Mouse (Mus musculus): ENCODE results near the gene Gm11541.
A peak's percentile ranks its signal among the peaks of the same experiment; 100 is the strongest.

Gm11541 gene

DNA sequence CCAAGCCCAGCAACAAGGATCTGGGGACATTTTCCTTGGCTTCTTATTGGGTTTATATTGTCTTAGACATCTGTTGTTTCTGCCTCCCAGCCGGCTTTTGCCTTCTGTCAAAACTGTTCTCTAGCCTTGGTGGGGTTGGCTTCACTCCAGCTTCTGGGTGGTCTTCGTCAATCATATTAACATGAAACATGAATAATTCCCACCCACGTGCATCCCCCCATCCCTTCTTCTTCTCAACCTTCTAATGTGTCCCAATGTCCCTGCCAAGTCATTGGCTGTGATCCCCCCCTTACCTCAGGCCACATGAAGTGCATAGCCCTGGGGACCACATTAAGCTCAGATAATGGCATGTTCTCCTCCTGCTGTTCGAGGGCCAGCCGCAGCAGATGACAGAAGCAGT lies at the start of gene Gm11541:
Gene Gm11541 (minus strand): TSS at position 28 of the 400 bp plus-strand sequence.
- no peak for DNase-seq

DNA sequence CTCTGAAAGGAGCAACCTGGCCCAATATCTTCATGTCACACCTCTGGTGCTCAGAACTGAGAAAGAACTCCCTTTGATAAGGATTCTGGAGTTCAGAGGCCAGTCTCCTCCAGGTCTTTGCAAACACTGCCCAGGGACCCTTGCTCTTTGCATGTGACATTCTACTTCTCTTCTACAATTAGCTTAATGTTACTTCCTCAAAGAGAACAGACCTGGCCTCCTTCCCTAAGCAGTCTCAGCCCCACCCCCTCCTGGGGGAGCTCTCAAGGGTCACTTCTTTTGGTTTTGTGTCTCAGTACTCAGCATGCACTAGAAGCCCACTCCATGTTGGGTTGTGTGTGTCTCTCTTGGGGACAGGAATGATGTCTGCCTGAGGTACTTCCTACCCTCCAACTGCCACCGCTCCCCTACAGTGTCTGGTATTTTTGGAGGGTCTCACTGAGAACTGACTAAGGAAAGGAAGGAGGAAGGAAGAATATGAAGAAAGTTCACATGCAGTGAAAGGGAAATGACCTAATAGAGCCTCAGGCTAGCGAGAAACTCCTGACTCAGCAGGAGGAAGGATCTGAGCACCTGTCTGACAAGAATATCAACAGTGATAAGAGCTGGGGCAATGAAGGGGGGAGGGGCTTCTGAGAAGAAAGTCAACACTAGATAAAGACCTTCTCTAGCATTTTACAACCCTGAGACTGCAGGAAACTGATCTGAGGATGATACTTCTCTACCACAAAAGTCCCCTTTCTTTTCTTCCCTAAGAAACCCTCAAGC lies 48.8 kb upstream of the Gm11541 start:
- no peak for DNase-seq

DNA sequence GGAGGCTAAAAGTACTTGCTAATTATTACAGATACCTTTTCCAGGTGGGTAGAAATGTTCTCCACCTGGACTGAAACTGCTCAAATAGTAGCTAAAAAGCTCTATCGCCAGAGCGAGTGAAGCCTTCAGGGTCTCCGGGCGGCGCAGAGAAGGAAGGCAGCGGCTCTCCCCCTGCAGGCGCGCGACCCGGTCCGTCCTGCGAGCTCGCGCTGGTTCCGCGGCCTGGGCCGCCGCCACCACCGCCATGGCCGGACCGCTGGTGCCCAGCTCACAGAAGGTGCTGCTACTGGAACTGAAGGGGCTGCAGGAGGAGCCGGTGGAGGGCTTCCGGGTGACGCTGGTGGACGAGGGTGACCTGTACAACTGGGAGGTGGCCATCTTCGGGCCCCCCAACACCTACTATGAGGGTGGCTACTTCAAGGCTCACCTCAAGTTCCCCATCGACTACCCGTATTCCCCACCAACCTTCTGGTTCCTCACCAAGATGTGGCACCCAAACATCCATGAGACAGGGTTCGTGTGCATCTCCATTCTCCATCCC lies 37.5 kb upstream of the Gm11541 start, which contains the start of gene Cdc34b:
Gene Cdc34b (plus strand): TSS at position 51 of the 541 bp plus-strand sequence.
- no peak for DNase-seq

DNA sequence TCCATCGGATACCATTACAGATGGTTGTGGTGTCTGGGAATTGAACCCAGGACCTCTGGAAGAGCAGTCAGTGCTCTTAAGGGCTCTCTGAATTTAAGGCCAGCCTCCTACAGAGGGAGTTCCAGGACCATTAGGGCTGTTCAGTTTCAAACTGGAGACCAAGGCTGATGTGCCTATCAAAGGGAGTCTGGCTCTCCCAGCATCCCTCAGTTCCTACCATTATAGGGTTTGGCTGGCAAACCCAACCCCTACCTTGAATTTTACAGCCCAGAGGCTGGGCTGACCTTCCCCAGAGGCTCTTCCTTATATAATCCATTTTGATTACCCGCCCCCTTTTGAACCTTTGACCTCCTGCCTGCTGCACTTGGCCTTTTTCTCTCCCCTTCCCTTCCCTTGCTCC lies 31.4 kb upstream of the Gm11541 start:
- DNase-seq: no peak

DNA sequence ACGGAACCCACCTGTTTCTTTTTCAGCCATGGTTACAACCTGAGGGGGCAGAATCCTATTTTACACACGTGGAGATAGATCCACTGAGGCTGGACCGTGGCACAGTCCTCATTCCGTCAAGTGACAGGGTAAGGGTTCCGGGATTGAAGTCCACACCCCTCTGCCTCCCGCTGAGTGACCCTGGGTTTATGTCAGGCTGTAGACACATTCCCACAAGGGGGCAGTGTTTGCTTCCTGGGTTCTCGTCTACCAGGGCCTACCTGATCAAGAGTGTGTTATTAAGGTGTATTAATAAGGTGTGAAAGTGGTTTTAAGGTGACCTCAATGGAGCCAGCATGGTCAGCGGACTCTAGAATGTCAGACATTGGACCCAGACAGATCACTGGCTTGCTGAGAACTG lies 28.5 kb upstream of the Gm11541 start:
- peak; percentile 49 for DNase-seq

DNA sequence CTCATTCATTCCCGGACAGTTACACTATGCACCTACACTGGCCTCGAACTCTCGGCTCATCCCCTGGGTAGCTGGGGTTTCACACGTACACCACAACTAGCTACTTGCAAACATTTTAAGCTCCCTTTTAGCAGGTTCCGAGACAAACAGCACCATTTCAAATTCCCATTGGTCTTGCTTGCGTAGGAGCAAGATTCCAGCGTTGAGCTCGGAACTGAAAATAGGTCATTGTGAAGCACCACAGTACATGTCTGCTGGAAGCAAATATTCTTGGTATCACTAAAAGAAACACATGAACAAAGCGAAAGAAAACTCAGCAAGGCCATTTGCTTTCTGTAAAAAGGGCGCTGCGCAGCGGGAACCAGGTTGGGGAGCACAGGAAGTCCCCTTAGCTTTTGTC lies 26.9 kb upstream of the Gm11541 start:
- no peak for DNase-seq

DNA sequence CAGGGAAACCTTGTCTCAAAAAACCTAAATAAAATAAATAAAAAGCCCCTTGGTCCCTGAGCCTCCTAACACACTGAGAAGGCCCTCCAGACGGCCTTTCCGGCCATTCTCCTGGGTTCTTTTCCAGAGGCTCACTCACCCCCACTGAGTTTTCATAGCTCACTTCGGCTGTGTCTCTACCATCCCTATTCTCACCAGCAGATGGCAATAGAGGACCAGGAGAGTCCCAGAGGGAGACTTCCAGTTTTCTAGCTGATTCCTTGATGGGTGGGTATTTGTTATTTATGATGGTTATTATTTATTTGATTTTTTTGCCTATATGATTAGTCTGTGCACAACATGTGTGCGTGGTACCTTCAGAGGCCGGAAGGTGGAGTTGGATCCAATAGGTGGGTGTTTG lies 26.0 kb upstream of the Gm11541 start:
- peak; percentile 56 for DNase-seq

DNA sequence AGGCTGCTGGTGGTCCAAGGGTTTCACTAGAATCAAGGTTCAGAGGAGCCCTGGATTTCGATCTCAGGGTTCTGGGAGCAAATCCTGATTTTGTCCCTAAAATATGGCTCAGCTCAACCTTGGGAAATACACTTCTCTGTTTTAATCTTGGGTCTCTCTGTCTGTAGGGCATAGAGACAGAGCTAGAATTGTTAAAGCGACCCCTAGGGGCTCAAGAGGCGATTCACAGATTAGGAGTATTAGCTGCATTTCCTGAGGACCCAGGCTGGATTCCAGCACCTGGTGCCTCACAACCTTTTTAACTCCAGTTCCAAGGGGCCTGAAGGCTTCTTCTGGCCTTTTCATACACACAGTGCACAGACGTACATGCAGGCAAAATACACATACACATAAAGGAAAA lies 25.3 kb upstream of the Gm11541 start:
- DNase-seq: no peak

DNA sequence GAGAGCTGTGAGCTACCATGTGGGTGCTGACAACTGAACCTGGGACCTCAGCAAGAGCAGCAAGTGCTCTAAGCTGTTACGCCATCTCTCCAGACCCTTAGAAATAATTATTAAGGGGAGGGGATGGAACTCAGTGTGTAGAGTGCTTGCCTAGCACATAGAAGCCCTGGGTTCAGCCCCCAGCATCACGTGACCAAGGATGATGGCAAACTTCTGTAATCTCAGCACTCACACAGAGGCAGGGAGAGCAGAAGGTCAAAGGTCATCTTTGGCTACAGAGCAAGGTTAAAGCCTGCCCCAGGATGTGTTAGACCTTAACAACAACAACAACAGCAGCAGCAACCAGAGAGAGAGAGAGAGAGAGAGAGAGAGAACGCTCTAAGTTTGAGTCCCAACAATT lies 24.2 kb upstream of the Gm11541 start:
- no peak for DNase-seq

DNA sequence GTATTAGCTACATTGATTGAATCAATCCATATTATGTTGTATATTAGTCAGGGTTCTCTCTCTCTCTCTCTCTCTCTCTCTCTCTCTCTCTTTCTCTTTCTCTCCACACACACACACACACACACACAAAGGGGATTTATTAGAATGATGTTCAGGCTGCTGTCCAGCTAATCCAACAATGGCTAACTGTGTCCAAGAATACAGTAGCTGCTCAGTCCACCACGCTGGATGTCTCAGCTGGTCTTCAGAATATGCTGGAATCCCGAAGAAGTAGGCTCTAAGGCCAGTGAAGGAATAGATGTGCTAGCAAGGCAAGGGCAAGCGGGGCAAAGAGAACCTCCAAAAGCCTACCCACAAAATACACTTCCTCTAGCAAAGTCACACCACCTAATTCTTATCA lies 23.0 kb upstream of the Gm11541 start:
- no peak for DNase-seq

DNA sequence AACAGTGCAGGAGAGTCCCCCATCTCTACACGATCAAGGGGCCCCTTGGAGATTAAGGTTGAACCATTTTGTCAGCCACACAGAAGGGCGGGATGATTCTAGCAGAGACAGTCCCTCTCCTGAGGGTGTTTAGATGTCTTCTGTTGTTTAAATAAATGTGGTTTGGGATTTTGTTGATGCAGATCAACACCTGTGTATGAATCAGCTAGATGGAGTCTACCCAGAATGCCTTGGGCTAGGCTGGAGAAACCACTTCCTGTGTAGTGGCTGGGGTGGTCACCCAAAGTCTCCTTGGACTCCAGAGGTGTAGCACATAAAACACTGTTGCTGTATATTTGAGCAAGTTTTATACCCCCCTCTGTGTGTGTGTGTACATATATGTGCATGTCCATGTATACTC lies 14.9 kb upstream of the Gm11541 start:
- no peak for DNase-seq

DNA sequence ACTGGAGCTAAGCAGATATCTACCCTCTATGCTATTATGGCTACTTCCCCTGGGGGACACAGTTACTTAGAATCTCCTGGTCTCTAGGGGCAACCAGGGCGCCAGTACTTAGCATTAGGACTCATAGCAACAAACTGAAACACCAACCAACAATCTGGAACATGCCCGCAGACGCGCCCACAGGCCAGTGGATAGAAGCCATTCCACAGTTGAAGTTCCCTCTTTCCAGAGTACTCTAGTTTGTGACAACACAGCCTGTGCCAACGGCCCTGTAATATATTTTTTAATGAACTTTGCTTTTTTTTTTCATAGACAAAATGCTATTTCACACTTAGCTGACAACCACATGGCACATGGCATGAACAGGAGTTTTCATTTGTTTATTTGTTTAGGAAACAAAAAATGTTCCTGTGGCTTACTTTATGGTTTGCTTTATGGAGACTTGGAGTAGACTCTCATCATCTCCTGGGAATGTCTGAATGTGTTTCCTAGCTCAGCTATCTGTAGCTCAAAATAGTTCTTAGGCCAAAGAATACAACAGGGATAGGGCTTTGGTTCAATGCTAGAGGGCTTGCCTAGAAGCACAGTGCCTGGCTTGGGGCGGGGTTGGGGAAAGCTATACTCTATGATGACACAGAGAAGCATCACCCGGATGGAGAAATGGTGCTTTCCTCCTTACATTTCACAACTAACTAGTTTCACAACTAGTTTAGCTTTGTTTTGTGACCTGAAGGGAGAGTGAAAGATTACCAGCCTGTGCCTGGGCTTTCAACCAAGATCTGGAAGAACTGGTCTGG lies 14.0 kb upstream of the Gm11541 start:
- DNase-seq: no peak

DNA sequence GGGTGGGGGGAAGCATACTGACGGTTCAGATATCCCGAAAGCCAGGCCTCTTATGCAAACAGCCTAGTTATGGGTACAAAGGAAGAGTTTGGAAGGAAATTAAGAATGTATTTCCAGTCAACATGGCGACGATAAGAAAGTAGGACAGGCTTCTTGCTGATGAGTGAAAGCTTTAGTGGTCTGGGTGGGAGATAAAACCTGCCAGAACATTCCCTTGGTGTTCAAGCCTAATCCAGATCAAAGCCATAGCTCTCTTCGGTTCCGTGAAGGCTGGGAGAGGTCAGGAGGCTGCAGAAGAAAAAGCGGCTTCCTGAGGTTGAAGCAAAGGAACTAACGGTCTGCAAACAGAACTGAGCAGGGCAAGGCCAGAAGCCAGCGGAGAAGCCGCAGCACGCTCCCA lies 12.9 kb upstream of the Gm11541 start:
- DNase-seq: no peak

DNA sequence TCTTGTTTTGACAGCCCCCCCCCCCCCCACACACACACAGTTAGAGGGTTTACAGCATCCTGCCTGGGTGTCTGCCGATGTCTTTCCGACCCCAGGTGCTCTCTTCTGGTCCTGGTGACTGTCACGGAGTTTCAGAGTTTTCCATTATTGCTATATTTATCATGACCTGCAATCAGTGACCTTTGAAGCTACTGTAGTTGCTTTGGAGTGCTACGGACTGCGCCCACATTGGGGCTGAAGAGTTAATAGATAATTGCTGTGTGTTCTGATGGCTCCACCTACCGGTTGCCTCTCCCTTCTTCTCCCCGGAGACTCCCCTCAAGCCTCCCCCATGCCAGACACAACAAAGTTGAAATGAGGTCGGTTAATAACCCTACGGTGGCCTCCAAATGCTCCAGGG lies 12.5 kb upstream of the Gm11541 start:
- peak; percentile 42 for DNase-seq

DNA sequence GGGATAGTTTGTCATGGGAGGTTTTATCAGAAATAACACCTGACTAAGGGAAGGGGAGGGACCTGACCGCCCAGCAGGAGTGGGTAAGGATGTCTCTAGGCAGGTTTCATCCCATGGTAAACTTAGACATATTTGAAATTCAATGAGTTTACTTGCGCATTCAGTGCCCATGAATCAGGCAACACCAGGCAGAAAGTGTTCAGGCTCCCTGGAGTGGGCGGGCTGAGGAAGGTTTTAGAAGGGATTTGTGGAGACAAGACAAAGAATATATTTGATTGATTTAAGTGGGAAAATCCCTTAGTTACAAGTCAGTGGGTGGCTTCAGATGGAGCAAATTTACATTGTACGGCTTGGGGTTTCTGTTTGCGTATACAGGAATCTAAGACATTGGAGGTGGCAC lies 11.3 kb upstream of the Gm11541 start:
- DNase-seq: no peak

DNA sequence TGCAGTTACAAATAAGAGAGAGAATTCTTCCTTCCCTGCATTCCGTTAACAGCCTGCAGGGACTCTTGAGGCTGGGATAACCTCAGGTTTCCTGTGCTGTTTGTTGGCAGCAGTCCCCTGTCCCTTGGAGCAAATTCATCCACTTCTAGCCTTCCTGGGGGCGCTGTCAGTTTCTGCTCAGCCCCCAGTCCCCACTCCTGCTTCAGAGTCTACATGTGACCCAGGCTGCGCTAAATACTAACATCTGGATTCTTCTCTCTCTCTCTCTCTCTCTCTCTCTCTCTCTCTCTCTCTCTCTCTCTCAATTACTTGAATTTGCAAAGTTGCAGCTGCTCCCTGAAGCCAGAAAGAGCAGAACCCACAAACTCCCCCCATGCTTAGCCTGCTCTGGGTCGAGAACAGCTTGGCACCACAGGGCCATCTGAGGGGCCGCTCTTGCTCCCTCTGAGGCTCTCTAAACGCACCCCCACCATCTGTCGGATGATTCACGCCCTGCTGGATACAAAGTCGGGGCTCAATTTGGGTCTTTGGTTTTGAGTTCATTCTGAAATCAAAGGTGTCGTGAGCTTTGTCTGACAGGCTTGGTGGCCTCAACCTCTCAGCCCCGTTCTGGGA lies 9.1 kb upstream of the Gm11541 start:
- DNase-seq: no peak

DNA sequence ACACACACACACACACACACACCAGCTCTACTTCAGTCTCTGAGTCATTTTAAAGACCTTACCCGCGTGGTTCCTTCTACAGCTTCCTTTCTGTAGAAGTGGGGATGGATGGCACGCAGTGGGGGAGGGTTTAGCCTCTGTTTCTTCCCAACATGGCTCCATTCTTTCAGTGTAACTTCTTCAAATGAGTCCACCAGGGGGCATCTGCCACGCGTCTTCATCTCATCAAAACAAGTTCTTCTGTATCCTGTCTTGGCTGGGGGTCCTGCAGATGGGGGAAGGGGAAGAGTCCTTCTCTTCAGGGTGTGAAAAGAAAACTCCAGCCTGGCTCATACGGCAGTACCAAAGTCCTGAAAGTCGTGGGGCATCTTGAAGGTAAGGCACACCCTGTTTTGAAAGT lies 279 bp downstream of the Gm11541 start:
- no peak for DNase-seq

DNA sequence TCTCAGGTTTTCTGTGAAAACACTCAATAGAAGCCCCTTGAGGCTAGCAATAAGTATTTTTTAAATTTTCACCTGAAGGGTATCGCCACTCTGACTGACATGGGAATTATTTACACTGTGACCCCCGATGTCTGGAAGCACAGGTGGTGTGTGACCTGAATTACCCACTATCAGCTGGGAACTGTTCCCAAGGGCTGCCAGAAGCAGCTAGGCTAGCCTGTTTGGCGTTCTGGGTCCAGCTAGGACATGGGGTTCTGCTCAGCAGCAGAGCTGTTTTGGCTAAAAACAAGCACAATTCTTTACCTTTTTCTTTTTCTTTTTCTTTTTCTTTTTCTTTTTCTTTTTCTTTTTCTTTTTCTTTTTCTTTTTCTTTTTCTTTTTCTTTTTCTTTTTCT lies 2.1 kb downstream of the Gm11541 start:
- no peak for DNase-seq

DNA sequence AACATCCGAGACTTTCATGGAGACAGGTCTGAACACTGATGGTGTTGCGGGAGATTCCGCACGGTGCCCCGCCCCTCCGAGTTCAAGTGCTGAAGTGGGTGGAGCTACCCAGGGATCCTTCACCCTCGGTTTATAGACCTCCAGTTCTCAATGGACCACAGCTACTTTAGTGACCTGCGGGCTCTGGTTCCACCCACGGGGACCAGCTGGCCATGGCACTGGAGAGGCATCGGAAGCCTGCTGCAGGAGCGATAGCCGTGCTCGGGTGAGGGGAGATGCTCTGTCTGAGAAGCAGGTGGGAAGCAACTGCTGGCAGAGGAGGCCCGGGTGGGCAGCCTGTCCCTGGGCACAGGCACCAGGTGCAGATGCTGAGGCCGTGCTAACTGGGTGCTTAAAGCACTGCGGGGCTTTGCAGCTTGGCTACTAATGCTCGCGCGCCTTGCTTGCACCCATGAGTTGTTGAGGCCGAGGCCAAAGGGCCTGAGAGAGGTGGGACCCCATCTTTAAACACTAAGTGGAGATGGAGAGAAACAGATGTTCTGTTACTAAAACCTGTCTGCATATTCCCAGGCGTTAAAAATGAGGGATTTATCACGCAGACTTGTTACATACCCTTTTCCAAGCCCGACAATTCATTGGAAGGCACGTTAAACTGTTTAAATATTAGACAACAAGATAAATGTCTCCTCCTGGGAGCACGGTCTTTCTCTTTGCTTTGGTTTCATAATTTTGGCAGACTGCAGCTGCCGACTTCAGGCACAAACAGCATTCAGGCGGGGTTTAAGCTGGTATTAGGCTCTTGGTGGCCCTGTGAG lies 2.7 kb downstream of the Gm11541 start:
- DNase-seq: no peak

DNA sequence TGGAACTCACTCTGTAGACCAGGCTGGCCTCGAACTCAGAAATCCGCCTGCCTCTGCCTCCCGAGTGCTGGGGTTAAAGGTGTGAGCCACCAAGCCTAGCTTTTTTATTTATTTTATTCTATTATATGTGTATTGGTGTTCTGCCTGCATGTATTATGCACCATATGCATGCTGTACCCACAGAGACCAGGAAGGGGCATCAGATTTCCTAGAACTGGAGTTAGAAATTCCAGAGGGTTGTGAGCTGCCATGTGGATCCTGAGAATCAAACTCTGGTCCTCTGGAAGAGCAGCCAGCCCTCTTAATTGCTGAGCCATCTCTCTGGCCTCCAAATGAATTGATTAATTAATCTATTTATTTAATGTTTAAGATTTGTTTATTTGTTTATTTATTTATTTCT lies 4.9 kb downstream of the Gm11541 start:
- DNase-seq: no peak

DNA sequence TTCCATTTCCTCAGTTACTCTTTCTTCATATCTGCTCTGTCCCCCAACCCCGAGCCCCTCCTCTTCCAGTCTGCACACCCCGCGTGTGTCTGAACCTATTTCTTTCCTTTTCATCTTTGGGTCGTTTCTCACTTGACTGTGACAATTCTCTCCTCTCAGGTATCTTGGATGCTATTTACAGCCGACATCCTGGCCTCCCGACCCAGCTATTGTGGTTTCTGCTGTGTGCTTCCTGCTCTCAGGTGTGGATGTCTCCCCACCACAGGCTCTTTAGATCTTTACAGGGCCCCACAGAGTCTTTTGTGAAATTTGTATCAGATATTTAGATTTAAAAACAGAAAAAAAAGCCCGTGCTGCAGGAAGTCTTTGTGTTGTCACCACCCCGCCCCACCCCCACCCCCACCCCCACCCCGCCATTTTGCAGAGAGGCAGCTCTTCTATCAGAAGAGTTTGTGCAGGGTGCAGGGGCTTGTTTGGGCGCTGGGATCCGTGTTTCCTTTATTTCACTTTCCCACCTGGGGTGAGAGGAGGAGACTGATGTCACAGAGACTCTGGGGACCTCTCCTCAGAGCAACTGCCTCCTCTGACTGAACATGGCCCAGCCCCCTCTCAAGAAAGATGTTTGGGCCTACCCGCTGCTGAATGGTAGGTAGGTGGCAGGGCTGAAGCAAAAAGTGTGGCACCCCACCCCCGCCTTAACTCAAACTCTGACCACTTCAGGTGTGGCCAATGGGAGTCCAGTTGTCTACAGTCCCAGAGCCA lies 6.4 kb downstream of the Gm11541 start:
- no peak for DNase-seq

DNA sequence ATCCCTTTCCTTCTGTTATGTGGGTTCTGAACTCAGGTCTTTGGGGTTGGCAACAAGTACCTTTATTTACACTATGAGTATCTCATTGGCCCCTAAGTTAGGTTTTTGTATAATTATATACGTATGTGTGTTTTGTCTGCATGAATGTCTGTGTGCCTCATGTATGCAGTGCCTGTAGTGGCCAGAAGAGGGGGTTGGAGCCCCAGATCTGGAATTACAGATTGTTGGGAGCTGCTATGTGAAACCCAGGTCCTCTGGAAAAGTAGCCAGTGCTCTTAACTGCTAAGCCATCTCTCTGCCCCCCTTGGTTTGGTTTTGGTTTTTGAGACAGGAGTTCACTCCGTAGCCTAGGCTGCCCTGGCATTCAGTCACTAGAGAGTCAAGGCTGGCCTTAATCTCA lies 7.2 kb downstream of the Gm11541 start:
- no peak for DNase-seq
